Mouse (Mus musculus): ENCODE results near the gene Mcm7.
A peak's percentile ranks its signal among the peaks of the same experiment; 100 is the strongest.

Gene Mcm7

GRCm38 (mm10) chr5:138155443-138155976 is 16.7 kb downstream of the Mcm7 start, which contains the start of gene Zfp113:
Zfp113 (minus strand) TSS chr5:138155744.
- peak; percentile 86 to 91 for DNase-seq (ENCODE audit: low spot score in 2 of 2)

GRCm38 (mm10) chr5:138154390-138154789 is 17.8 kb downstream of the Mcm7 start:
- no peak for DNase-seq (ENCODE audit: low spot score in 2 of 2)

- DNase-seq (ENCODE audit: low spot score in 2 of 2), result no peak
These were observed 33.6 kb downstream of the Mcm7 start for GRCm38 (mm10) chr5:138138585-138138984.

GRCm38 (mm10) chr5:138137935-138138549 is 34.2 kb downstream of the Mcm7 start:
- DNase-seq (ENCODE audit: low spot score in 2 of 2), result peak in 1 of 2 experiments; percentile 19

GRCm38 (mm10) chr5:138137257-138137656 is 35.0 kb downstream of the Mcm7 start:
- DNase-seq (ENCODE audit: low spot score in 2 of 2), result no peak

GRCm38 (mm10) chr5:138132425-138133064 is 39.7 kb downstream of the Mcm7 start:
- DNase-seq (ENCODE audit: low spot score in 2 of 2), result no peak

GRCm38 (mm10) chr5:138118041-138118440 is 54.2 kb downstream of the Mcm7 start:
- DNase-seq (ENCODE audit: low spot score in 2 of 2), result no peak

- DNase-seq (ENCODE audit: low spot score in 2 of 2), result no peak
These were observed 54.8 kb downstream of the Mcm7 start for GRCm38 (mm10) chr5:138117199-138118015.

- DNase-seq (ENCODE audit: low spot score in 2 of 2), result peak; percentile 82 to 90
These were observed 55.7 kb downstream of the Mcm7 start, which contains the start of gene Zscan21 for GRCm38 (mm10) chr5:138116255-138117198. Zscan21 (plus strand) TSS chr5:138116903.
